Mouse (Mus musculus) common myeloid progenitor, adult 5-6 weeks (primary cell): ENCODE measurements around the gene Spata48. TPM values are rescaled to one million over a fixed set of nuclear protein-coding genes. Genes with fewer than 3 reads are reported as not detected.

Experiments
- ATAC-seq: replicated peaks from 2 replicates; pipeline ENCODE4 v1.8.0; 2016; ENCODE audit warnings: low read depth, mild to moderate bottlenecking, moderate TSS enrichment, inconsistent platforms; ENCODE audit not compliant: poor library complexity, severe bottlenecking
- total RNA-seq: library from RNA; stranded (forward); fragments of 200-1000, 187-1606 nt; gene quantifications from 2 replicates; pipeline ENCODE4 v1.2.3, GENCODE M21; 2017

Spata48 gene
- total RNA-seq, 1 experiment from 2014 or later, result 1.1 TPM

DNA sequence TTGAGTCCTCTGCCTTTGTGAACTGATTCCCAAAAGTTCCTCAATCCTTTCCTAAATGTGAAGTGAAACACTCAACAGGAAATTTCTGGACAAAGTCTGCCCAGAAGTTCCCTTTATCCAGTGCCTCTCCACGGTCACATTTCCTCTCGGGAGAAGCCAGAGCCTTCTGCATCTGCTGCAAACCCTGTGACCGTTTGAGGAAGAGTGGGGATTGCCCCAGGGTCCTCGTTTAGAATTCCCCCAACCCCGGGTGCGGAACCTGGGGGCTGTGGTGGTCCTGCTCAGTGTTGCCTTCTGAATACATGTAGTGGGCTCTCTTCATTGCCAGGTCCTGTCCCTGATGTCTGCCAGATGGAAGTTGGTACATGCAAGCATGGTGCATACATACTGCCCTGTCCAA, 67.3 kb downstream of the Spata48 start:
- peak; percentile 19; the same call in 1 of the 2 replicates for ATAC-seq

DNA sequence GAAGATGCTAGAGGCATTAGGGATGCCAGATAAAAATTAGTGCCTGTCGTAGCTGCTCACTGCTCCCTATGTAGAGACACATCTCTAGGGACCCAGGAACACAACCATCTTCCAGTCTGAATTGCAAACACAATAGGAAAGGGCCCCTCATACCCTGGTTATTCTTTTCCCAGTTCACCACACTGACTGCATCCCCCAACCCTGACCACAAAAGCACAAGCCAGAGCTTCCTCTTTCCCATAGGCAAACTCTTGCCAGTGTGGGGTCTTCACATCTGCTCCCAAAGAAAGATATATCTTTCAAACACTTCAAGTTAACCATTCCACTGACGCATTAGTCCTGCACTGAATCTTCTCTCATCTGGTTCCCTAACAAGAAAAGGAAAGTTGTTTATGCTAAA, 68.2 kb downstream of the Spata48 start:
- peak; percentile 59 for ATAC-seq

DNA sequence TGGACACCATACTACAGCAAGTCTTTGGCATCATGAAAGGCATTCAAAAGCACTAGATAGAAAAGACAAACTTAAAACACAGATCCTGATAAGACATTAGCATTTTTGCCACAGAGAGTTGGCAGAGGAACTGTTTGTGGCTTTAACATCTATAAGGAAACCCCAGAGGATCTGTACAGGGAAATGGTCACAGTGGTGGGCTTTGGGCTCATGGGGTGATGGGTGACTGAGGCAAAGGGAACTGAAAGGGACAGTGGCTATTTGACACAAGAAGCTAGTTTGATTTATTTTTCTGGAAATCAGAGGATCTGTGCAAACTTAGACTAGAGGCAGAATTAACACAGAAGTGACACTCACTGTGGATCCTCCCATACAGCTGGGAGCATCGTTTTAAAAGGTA, 74.4 kb downstream of the Spata48 start:
- peak; percentile 89 for ATAC-seq

DNA sequence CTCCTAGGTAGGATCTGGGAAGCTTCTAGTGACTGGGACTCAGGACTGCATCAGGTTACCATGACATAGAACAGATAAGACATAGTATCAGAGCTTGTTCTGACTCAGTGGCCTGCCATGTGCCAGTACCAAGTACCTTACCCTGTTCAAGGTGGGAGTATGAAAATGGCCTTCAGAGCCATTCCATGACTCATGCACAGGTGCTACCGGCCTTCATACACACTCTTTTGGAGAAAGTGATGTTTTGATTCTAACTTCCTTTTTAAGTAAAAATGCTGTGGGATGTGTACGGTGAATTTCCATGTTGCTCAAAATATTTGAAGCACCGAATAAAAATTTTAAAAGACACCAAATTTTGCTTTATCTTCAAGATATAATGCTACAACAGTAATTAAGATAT, 84.1 kb downstream of the Spata48 start:
- ATAC-seq, result no peak

DNA sequence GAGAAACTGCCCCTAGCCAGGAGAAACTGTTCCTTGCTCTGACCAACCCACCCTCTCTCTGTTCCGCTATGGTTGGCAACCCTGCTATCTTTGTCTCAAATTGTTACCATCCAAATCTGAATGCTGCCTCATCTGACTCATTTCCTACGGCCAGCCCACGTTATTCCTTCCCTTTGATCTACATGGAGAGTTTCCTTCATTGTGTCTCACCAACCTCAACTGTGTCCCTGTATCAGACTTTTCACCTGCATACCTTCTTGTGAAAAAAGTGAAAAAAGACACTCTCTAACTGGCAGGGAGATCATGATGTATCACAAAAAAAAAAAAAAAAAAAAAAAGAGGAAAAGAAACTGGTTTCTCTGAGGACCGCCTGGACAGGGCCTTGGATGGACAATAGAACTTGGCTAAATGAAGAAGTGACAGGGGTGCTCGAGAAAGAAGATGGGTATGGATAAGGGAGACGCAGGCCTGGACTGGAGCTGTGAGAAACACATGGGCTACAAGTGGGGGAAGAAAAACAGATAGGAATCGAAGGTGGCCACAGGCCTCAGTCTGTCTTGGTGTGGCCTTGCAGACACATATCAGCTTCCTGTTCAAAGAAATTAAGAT, 85.1 kb downstream of the Spata48 start:
- peak; percentile 60 for ATAC-seq

DNA sequence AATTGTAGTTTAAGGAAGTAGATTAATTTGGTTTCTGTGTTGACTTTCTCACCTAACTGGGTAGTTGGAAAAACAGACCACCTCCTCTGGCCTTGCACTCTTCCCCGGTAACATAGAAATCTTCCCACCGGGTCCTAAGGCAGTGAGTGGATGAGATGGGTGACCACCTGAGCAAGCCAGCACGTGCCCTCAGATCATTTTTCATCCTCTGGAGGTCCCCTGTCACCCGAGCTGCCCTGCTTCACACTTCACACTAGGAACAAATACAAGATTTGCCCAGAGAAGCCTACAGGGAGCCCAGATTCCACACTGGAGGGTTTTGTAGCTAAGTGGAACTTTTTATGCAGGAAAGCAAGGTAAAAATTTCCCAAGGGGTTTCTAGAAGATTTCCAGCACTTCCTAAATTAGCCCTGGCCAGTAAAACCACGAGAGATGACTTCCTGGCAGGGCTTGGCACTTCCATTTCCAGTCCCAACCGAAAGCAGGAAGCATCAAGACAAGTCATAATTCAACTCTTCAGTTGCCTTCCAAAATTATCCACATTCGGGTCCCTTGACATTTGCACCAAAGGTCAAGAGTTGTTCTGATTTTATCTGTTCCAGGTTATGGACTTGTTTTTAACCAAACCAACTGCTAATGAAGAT, 85.8 kb downstream of the Spata48 start:
- ATAC-seq, result peak; percentile 33; the same call in 1 of the 2 replicates

DNA sequence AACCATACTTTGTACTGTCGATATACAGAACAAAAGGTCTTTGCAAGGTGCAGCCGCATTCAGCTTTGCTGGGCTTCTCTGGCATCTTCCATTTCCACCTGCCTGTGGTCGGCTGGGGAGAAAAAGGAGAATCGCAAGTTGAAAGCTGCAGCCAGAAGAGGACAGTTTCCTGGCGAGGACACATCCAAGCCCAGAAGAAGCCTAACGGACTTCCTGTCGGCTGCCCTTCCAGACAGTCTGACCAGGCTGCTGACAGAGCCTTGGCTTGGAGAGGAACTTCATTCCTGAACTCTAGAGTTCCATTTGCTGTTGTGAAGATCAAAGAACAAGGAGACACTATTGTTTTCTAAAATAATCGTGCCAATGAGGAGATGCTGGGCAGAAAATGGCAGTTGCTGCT, 93.7 kb downstream of the Spata48 start:
- ATAC-seq, result no peak

DNA sequence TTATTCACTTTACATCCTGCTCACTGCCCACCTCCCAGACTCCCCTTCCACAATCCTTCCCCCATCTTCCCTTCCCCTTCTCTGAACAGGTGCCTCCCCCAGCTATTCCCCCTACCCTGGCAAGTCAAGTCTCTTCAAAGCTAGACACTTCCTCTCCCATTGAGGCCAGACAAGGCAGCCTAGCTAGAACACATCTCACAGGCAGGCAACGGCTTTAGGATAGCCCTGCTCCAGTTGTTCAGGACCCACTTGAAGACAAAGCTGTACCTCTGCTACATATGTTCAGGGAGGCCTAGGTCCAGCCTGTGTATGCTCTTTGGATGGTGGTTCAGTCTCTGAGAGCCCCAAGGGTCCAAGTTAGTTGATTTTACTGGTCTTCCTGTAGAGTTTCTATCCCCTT, 94.3 kb downstream of the Spata48 start:
- no peak for ATAC-seq

DNA sequence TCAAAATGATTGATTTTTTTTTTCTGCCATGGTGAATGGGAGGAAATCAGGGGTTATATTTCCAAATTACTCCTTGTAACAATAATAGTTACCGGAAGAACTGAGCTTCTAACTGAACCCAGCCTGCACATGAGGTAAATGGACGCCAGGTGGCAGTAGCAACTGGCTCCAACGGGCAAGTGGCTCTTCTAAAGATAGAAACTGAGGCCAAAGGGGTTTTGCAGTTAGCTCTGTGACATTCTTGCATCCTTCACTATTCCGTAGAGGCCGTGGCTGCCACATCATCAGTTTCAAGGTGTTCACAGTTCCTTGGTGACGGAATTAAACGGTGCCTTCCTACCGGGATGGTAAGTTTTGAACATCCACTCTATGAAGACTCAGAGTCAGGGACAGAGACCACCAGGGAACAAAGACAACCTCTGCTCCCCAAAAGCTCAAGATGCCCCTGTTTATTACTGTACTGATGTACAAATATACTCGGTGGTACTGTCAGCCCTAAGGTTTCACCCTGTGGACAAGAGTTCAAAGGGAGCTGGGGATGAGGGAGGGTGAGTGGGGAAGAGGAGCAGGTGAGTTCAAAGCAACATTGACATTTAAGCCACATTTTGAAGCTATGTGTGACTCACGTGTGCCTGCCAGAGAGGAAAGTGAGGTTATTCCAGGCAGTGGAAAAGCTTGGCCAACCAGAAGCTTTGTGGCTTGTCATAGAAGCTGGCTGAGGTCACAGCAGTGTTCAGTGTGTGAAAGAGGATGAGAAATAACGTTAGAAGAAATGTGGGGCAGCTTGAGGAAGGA, 95.5 kb downstream of the Spata48 start:
- peak; percentile 62 for ATAC-seq

DNA sequence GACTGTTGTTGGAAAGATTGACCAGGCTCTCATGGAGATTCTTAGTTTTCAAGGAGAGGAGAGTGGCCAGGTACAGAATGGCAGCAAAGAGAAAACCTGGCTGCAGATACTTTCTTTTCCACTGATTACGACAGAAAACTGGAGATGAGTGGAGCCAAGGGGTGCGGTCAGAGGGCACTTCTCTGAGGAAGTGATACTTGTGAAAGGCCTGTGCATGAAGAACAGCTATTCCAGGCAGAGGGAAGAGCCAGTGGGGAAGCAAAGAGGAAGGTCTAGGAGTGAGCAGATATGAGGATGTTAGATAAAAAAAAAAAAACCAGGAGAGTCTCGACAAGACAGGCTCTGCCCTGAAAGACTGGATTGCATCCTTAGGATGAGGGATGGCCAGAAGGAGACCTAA, 96.8 kb downstream of the Spata48 start:
- ATAC-seq, result peak; percentile 71

DNA sequence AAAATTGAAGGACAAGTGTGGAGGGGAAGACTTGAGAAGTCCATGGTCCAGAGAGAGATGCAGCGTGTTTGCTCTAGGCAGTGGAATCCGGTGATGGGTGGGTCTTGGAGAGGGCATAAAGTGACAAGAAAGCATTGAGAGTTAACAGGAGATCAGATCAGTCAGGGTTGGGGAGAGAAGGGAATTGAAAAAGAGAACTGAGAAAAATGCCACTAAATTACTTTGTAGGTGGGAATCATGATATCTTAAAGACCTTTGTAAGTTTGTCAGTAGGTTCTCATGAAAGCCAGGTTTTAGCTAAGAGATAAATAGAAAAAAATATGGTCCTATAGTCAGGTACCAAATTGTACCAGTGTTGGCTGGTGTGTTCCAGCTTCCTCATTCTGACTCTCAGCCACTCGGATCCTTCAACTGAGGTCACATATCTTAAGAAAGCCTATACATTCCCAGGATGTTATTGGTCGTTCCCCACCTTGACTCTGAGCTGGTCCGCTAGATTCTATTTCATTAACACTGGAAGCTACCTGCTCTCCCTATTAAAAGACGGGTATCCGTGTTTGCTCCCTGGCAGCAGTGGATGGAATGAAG, 97.3 kb downstream of the Spata48 start:
- no peak for ATAC-seq

DNA sequence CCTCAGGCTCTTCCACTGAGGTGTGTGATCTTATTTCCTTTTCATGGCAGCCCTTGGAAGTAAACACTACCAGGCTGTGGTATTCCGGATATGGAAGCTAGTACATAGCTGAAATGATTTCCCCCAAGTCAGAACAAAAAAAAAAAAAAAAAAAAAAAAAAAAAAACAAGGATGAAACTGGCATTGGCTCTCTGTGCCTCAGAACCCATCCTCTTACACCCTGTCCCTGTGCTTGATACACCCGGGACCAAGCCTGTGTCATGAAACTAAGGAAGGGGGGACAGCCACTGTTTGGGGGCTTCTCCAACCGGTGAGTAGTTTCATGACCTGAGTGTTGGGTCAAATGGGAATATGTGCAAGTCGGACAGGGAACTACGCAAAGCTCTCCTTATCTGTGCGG, 99.2 kb downstream of the Spata48 start:
- no peak for ATAC-seq

DNA sequence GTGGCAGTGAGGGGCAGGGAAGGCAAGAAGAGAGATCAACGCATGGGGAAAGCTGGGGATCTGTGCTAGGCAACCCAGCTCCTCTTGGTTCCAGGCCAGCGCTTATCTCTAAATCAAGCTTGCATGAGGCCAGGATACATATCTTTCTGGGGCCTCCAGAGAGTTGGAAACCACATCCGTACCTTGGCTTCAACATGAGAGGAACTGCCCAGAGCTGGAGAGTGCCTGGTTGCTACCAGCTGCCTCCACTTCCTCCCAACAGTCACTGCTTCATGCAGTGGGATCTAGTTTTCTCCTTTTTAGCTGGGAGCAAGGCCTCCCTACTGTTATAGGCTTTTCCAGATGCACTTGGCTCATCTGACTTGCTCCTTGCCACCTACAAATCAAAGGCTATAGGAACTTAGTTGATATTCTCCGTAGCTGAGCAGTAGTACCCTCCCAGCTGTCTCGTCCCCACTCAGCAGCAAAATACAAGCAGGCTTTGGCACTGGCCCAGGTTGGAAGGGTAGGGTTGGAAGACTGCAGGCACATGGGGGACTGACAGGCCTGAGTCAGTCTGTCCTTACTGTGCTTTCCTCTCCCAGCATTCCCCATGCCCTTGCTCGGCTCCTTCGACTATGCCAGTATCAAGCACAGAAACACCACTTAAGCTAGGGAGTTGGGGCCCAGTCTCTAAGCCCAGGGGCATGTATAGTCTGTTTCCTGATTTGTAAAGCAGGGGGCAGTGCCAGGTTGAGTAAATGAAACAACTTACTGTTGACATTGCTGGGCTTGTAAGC, 102.6 kb downstream of the Spata48 start:
- peak; percentile 88 for ATAC-seq

Other genes starting within 250 kb of the Spata48 start
- 1.1 and 3.2 TPM in 2 replicates for gene Zpbp, start 314 bp downstream of the Spata48 start, total RNA-seq
- not detected in 2 replicates for gene 4930512M02Rik, start 165.7 kb downstream of the Spata48 start, total RNA-seq
- 197 and 213 TPM in 2 replicates for gene Ikzf1, start 222.9 kb downstream of the Spata48 start, total RNA-seq